Mouse (Mus musculus) liver, embryonic 11.5 days (tissue): ENCODE results near the gene Ap3m1. TPM values are rescaled to one million over a fixed set of nuclear protein-coding genes. Genes with fewer than 3 reads are reported as not detected.

ENCODE experiments used
- ATAC-seq: fragments of 200-750 bp; cut with Nextera tagmentation; replicated peaks from 2 replicates; pipeline ENCODE4 v1.8.0; 2017; ENCODE audit warnings: moderate number of reproducible peaks, mild to moderate bottlenecking, moderate TSS enrichment, moderate library complexity; ENCODE audit not compliant: low FRiP score
- DNase-seq: peaks from one replicate; pipeline ENCODE4 v3.0.0-alpha.2; 2017; ENCODE audit warnings: low spot score
- H3K27ac ChIP-seq: fragments of 300-500 bp; sonication (generic); 2 replicates; pipeline ENCODE4 v1.5.1; 2014; ENCODE audit warnings: mild to moderate bottlenecking, low read depth, low read length, control low read depth
- H3K27me3 ChIP-seq: fragments of 300-500 bp; sonication (generic); replicated peaks from 2 replicates; pipeline ENCODE4 v1.6.1; 2014; ENCODE audit warnings: low read length, mixed read lengths; ENCODE audit not compliant: control insufficient read depth, insufficient read depth
- H3K36me3 ChIP-seq: fragments of 300-500 bp; sonication (generic); 2 replicates; pipeline ENCODE4 v1.6.1; 2014; ENCODE audit warnings: mild to moderate bottlenecking, low read length, moderate library complexity, mixed read lengths; ENCODE audit not compliant: control insufficient read depth, insufficient read depth
- H3K4me1 ChIP-seq: fragments of 300-500 bp; sonication (generic); replicated peaks from 2 replicates; pipeline ENCODE4 v1.6.1; 2014; ENCODE audit warnings: low read length, mixed read lengths; ENCODE audit not compliant: control insufficient read depth, insufficient read depth
- H3K4me2 ChIP-seq: fragments of 300-500 bp; sonication (generic); 2 replicates; pipeline ENCODE4 v1.6.1; 2014; ENCODE audit warnings: mild to moderate bottlenecking, control low read depth, moderate library complexity
- H3K4me3 ChIP-seq: fragments of 300-500 bp; sonication (generic); 2 replicates; pipeline ENCODE4 v1.5.1; 2014; ENCODE audit warnings: low read depth, low read length, control low read depth
- H3K9ac ChIP-seq: fragments of 300-500 bp; sonication (generic); 2 replicates; pipeline ENCODE4 v1.6.1; 2014; ENCODE audit warnings: low read depth, low read length, control low read depth
- H3K9me3 ChIP-seq: fragments of 300-500 bp; sonication (generic); 2 replicates; pipeline ENCODE4 v1.6.1; 2016; ENCODE audit warnings: low read length, inconsistent platforms, mixed read lengths; ENCODE audit not compliant: control insufficient read depth
- WGBS: fragments of 180-500 bp; shearing (Covaris S2); extraction: QIAGEN DNeasy Blood & Tissue Kit; methylation state at CpG from one replicate; pipeline ENCODE4 v1.1.7; 2014; 5-methylcytosine and 5-hydroxymethylcytosine counted together
- polyA plus RNA-seq: library from polyadenylated mRNA; unstranded; fragments of >200 nt; fragmentation: Nextera tagmentation; extraction: Ambion mirVana; gene quantifications from 2 replicates; pipeline ENCODE4 v1.2.1, GENCODE M21; 2014

Gene Ap3m1
- polyA plus RNA-seq, 1 experiment from 2014 or later = 55.7 TPM

GRCm38 (mm10) chr14:21018977-21019376 is 33.3 kb downstream of the Ap3m1 start:
- no peaks in the 10 kb centered on the region for H3K27me3 ChIP-seq
- H3K36me3 ChIP-seq = peaks cover 36% of the 10 kb centered on the region
- no peaks in the 10 kb centered on the region for H3K9me3 ChIP-seq
- H3K4me2 ChIP-seq = no peak overlapping the region
- 67% methylated on average over 3 of the region's 3 CpGs for WGBS
- no peak overlapping the region for H3K4me3 ChIP-seq
- H3K9ac ChIP-seq = no peak overlapping the region
- H3K27ac ChIP-seq = no peak overlapping the region
- DNase-seq (no peak), ATAC-seq (0 out of 2 replicates have a peak, but pooled peaks have one; percentile 49)
- no peaks in the 10 kb centered on the region for H3K4me1 ChIP-seq

GRCm38 (mm10) chr14:21017871-21018270 is 34.4 kb downstream of the Ap3m1 start:
- H3K36me3 ChIP-seq = peaks cover 34% of the 10 kb centered on the region
- no peak for ATAC-seq

GRCm38 (mm10) chr14:21013800-21014334 is 38.4 kb downstream of the Ap3m1 start:
- DNase-seq (no peak), ATAC-seq (no peak)
- Histone ChIP-seq H3K4me1 (no peaks in the 10 kb centered on the region), H3K4me2 (no peak overlapping the region), H3K27ac (no peak overlapping the region), H3K27me3 (no peaks in the 10 kb centered on the region), H3K9me3 (no peaks in the 10 kb centered on the region), H3K9ac (no peak overlapping the region), H3K4me3 (no peak overlapping the region), H3K36me3 (peaks cover 27% of the 10 kb centered on the region)
- WGBS = 79% methylated on average over 5 of the region's 5 CpGs

More at GRCm38 (mm10) chr14:21017871-21018270, 34.4 kb downstream of the Ap3m1 start:
- no peak for DNase-seq
- 90% methylated on average over 5 of the region's 5 CpGs for WGBS
- H3K4me3 ChIP-seq = no peak overlapping the region
- H3K9ac ChIP-seq = no peak overlapping the region
- no peaks in the 10 kb centered on the region for H3K4me1 ChIP-seq
- no peaks in the 10 kb centered on the region for H3K27me3 ChIP-seq
- H3K4me2 ChIP-seq = no peak overlapping the region
- no peaks in the 10 kb centered on the region for H3K9me3 ChIP-seq
- no peak overlapping the region for H3K27ac ChIP-seq

- WGBS = 85% methylated on average over 4 of the region's 4 CpGs
- no peak overlapping the region for H3K4me2 ChIP-seq
- no peaks in the 10 kb centered on the region for H3K27me3 ChIP-seq
- H3K27ac ChIP-seq = no peak overlapping the region
- no peaks in the 10 kb centered on the region for H3K9me3 ChIP-seq
- DNase-seq = no peak
- H3K9ac ChIP-seq = no peak overlapping the region
- H3K36me3 ChIP-seq = peaks cover 5% of the 10 kb centered on the region
- no peak overlapping the region for H3K4me3 ChIP-seq
- peaks cover 18% of the 10 kb centered on the region for H3K4me1 ChIP-seq
- no peak for ATAC-seq
Observed at GRCm38 (mm10) chr14:20999617-21000016, 52.7 kb downstream of the Ap3m1 start.

GRCm38 (mm10) chr14:20997548-20997947 is 54.8 kb downstream of the Ap3m1 start:
- ATAC-seq (no peak), DNase-seq (no peak)
- H3K4me1 ChIP-seq = peaks cover 18% of the 10 kb centered on the region
- H3K27ac ChIP-seq = no peak overlapping the region
- no peaks in the 10 kb centered on the region for H3K9me3 ChIP-seq
- H3K4me3 ChIP-seq = no peak overlapping the region
- no peak overlapping the region for H3K9ac ChIP-seq
- peaks cover 5% of the 10 kb centered on the region for H3K36me3 ChIP-seq
- 83% methylated on average over 3 of the region's 3 CpGs for WGBS
- no peak overlapping the region for H3K4me2 ChIP-seq
- no peaks in the 10 kb centered on the region for H3K27me3 ChIP-seq

- Histone ChIP-seq H3K4me2 (0 out of 2 replicates have a peak overlapping the region, but pooled peaks have one; percentile 4), H3K27ac (peak overlapping the region; percentile 57; the same call in 1 of the 2 replicates), H3K36me3 (peaks cover 11% of the 10 kb centered on the region), H3K27me3 (no peaks in the 10 kb centered on the region), H3K9ac (no peak overlapping the region), H3K4me3 (no peak overlapping the region), H3K9me3 (no peaks in the 10 kb centered on the region), H3K4me1 (peaks cover 18% of the 10 kb centered on the region)
- WGBS = 45% methylated on average over 5 of the region's 5 CpGs
- ATAC-seq (peak; percentile 59; the same call in 1 of the 2 replicates), DNase-seq (no peak)
Observed at GRCm38 (mm10) chr14:20996361-20996760, 55.9 kb downstream of the Ap3m1 start.

- WGBS = 62% methylated on average over 2 of the region's 2 CpGs
- Histone ChIP-seq H3K4me2 (peak overlapping the region; percentile 10; the same call in 1 of the 2 replicates), H3K9ac (no peak overlapping the region), H3K9me3 (no peaks in the 10 kb centered on the region), H3K27me3 (no peaks in the 10 kb centered on the region), H3K36me3 (peaks cover 8% of the 10 kb centered on the region), H3K4me1 (peaks cover 18% of the 10 kb centered on the region), H3K4me3 (no peak overlapping the region), H3K27ac (no peak overlapping the region)
- ATAC-seq (peak; percentile 73; the same call in 1 of the 2 replicates), DNase-seq (no peak)
Observed at GRCm38 (mm10) chr14:20995497-20995896, 56.8 kb downstream of the Ap3m1 start.

- Histone ChIP-seq H3K9me3 (no peaks in the 10 kb centered on the region), H3K36me3 (peaks cover 8% of the 10 kb centered on the region), H3K27me3 (no peaks in the 10 kb centered on the region), H3K4me2 (no peak overlapping the region), H3K9ac (no peak overlapping the region), H3K27ac (no peak overlapping the region), H3K4me3 (no peak overlapping the region), H3K4me1 (peaks cover 18% of the 10 kb centered on the region)
- no peak for ATAC-seq
- WGBS = 74% methylated on average over 3 of the region's 3 CpGs
- no peak for DNase-seq
Observed at GRCm38 (mm10) chr14:20994475-20994874, 57.8 kb downstream of the Ap3m1 start.

GRCm38 (mm10) chr14:20993067-20993691 is 59.1 kb downstream of the Ap3m1 start:
- Histone ChIP-seq H3K4me1 (peaks cover 18% of the 10 kb centered on the region), H3K4me2 (no peak overlapping the region), H3K9me3 (no peaks in the 10 kb centered on the region), H3K27me3 (no peaks in the 10 kb centered on the region), H3K4me3 (no peak overlapping the region), H3K9ac (no peak overlapping the region), H3K36me3 (peaks cover 8% of the 10 kb centered on the region), H3K27ac (no peak overlapping the region)
- DNase-seq (no peak), ATAC-seq (0 out of 2 replicates have a peak, but pooled peaks have one; percentile 51)
- WGBS = 53% methylated on average over 3 of the region's 3 CpGs
